8 mouse cellular contexts compared by ENCODE assay signal in genomic region chr13:17693816-17694215, GRCm38 (mm10). TPM values are rescaled to one million over a fixed set of nuclear protein-coding genes. Genes with fewer than 3 reads are reported as not detected.
DNase-seq lines count a peak whose midpoint lies in the region; ATAC-seq and TF ChIP-seq lines count a peak whose summit lies in the region.

No protein-coding gene starts in this region.

- 0 out of 2 replicates have a peak overlapping the region, but pooled peaks have one; percentile 15 for H3K4me2 ChIP-seq in CH12.LX (ENCODE audit: insufficient read depth, low read depth, poor library complexity, severe bottlenecking)

- no peak for TF ChIP-seq EP300 in CH12.LX (IDR thresholded peaks at IDR 0.05; ENCODE audit: low read length)

- 56% methylated on average over 5 of the region's 5 CpGs for WGBS in macrophage (ENCODE audit: missing documents)

- no peak for ATAC-seq in erythroblast, adult 5-6 weeks (replicated peaks; ENCODE audit: low FRiP score, poor library complexity, severe bottlenecking)

- peaks cover 7% of the 10 kb centered on the region for H3K36me3 ChIP-seq in erythroblast, embryonic 14.5 days (ENCODE audit: control insufficient read depth)
- H3K36me3 ChIP-seq in CH12.LX (replicated peaks in 1 of 2; ENCODE audit: control insufficient read depth in 1 of 2, insufficient read depth in 1 of 2, low read length in 1 of 2) (peaks cover 0 to 3% of the 10 kb centered on the region in 2 experiments), macrophage (ENCODE audit: inconsistent target) (no peaks in the 10 kb centered on the region)

- no peaks in the 10 kb centered on the region for H3K27me3 ChIP-seq in erythroblast, embryonic 14.5 days (ENCODE audit: control insufficient read depth)
- H3K27me3 ChIP-seq in CH12.LX (replicated peaks), result no peaks in the 10 kb centered on the region

- no peaks in the 10 kb centered on the region for H3K9me3 ChIP-seq in erythroblast, embryonic 14.5 days (ENCODE audit: control insufficient read depth, low read length)
- H3K9me3 ChIP-seq in CH12.LX (replicated peaks; ENCODE audit: low read length), result no peaks in the 10 kb centered on the region

- peak; percentile 4 for DNase-seq in CH12.LX (ENCODE audit: extremely low read depth)
- peak; percentile 57 for DNase-seq in kidney, adult 9 months
- DNase-seq in natural killer cell, adult 2 months (ENCODE audit: low spot score in 2 of 2), result no peak
- no peak for DNase-seq in gastrocnemius, postnatal 10 days

- no peak for TF ChIP-seq RAD21 in CH12.LX (IDR thresholded peaks at IDR 0.05; ENCODE audit: low read depth, low read length)

- H3K4me1 ChIP-seq in erythroblast, embryonic 14.5 days (ENCODE audit: control insufficient read depth), result peaks cover 24% of the 10 kb centered on the region
- peaks cover 0 to 11% of the 10 kb centered on the region in 2 experiments; a peak in 2 of 4 replicates for H3K4me1 ChIP-seq in CH12.LX (ENCODE audit: control insufficient read depth in 1 of 2, insufficient read depth in 2 of 2)
- no peaks in the 10 kb centered on the region for H3K4me1 ChIP-seq in cortical plate, adult 2 months (ENCODE audit: control insufficient read depth, insufficient read depth, low read length)

- peak overlapping the region; percentile 88; the same call in 1 of the 2 replicates for H3K9ac ChIP-seq in CH12.LX (ENCODE audit: insufficient read depth, low read depth)

- TF ChIP-seq POLR2A in CH12.LX (IDR thresholded peaks at IDR 0.05; ENCODE audit: low read depth, low read length), result no peak
- TF ChIP-seq POLR2A in cortical plate, adult 2 months (IDR thresholded peaks at IDR 0.05; ENCODE audit: extremely low read depth, insufficient read depth, low read length), result no peak

- no peak overlapping the region for H3K27ac ChIP-seq in CH12.LX (ENCODE audit: insufficient read depth, low read depth)
- H3K27ac ChIP-seq in cortical plate, adult 2 months (ENCODE audit: insufficient read depth, low read length), result no peak overlapping the region
- H3K27ac ChIP-seq in macrophage, result peak overlapping the region; percentile 32; the same call in 1 of the 2 replicates

- in situ Hi-C loops in CH12.LX (cut with MboI; ENCODE audit: low pct_ligation_motif_present, low pct_unique_long_range_greater_than_20kb, low sequenced_read_pairs), result no loop called here

- dilution Hi-C loops in CH12.LX (cut with MboI; ENCODE audit: extremely low pct_ligation_motif_present, extremely low pct_unique_long_range_greater_than_20kb, low sequenced_read_pairs), result no loop called here

- peak overlapping the region; percentile 93 for H3K4me3 ChIP-seq in erythroblast, embryonic 14.5 days (replicated peaks)
- peak overlapping the region in 2 of 3 experiments; percentile 56 to 75 for H3K4me3 ChIP-seq in CH12.LX (replicated peaks in 1 of 3; ENCODE audit: low read depth in 2 of 3, low read length in 2 of 3, poor library complexity in 1 of 3)
- H3K4me3 ChIP-seq in cortical plate, adult 2 months (ENCODE audit: insufficient read depth, low read length), result peak overlapping the region; percentile 96; the same call in 1 of the 2 replicates
- H3K4me3 ChIP-seq in macrophage (ENCODE audit: inconsistent target), result peak overlapping the region; percentile 49

- TF ChIP-seq CTCF in CH12.LX (conservative IDR thresholded peaks at IDR 0.05 in 1 of 2, IDR thresholded peaks at IDR 0.05 in 1 of 2; ENCODE audit: low read depth in 2 of 2, low read length in 2 of 2), result no peak
- no peak for TF ChIP-seq CTCF in cortical plate, adult 2 months (IDR thresholded peaks at IDR 0.05; ENCODE audit: extremely low read depth, insufficient read depth, low read length)

- H3K79me2 ChIP-seq in CH12.LX (replicated peaks; ENCODE audit: control insufficient read depth, extremely low read depth, insufficient read depth, poor library complexity, severe bottlenecking), result peaks cover 19% of the 10 kb centered on the region
- H3K79me2 ChIP-seq in macrophage (ENCODE audit: inconsistent target), result peaks cover 33% of the 10 kb centered on the region

TF ChIP-seq in CH12.LX, 34 proteins besides CTCF, POLR2A, EP300 and RAD21:
- TF ChIP-seq CHD1 (IDR thresholded peaks at IDR 0.05; ENCODE audit: low read depth, low read length) (no peak), USF1 (IDR thresholded peaks at IDR 0.05; ENCODE audit: low read depth, low read length) (no peak), CHD2 (IDR thresholded peaks at IDR 0.05; ENCODE audit: low read length) (no peak), TCF12 (IDR thresholded peaks at IDR 0.05; ENCODE audit: low read depth, low read length) (no peak), JUN (IDR thresholded peaks at IDR 0.05; ENCODE audit: insufficient read depth, low read depth, low read length) (no peak), SIN3A (IDR thresholded peaks at IDR 0.05; ENCODE audit: low read length) (no peak), ZKSCAN1 (IDR thresholded peaks at IDR 0.05; ENCODE audit: borderline replicate concordance, low read depth, low read length) (no peak)

RNA-seq across cellular contexts. Expression of gene Mplkip, which starts 1.2 kb away (rescaled TPM):
- 1.4 and 2.0 TPM in 2 replicates for polyA plus RNA-seq in erythroblast, embryonic 14.5 days (2012)
- total RNA-seq in erythroblast, adult 5-6 weeks (2015; ENCODE audit: low replicate concordance), result 33.0 and 34.1 TPM in 2 replicates
- 12.5 and 21.8 TPM in 2 replicates for total RNA-seq in erythroblast, adult 5-6 weeks (2017; ENCODE audit: low replicate concordance)
- total RNA-seq in CH12.LX (2012; rRNA removed) (12.5 and 13.7 TPM in 2 replicates), CH12.LX (2014; rRNA removed) (33.4 and 33.5 TPM in 2 replicates)
- polyA plus RNA-seq in CH12.LX (2012; ENCODE audit: insufficient read length, low read depth) (16.6 and 30.0 TPM in 2 replicates), macrophage (2018) (8.7 to 14.4 TPM (median 10.6 TPM) in 3 replicates)
- 6.7 and 10.4 TPM in 2 replicates for polyA plus RNA-seq in cortical plate, adult 2 months (2012; rRNA removed)
- total RNA-seq in macrophage (2018; cell fraction: chromatin; rRNA removed), result 10 to 100 TPM; 14.8 to 66.9 (median 38.8) TPM
- total RNA-seq in macrophage (2018; cell fraction: cytosol; rRNA removed), result 10 to 100 TPM in 10 of 26 experiments, 1 to 10 TPM in 16; 5.7 to 14.2 (median 9.5) TPM
- 10 to 100 TPM; 23.6 to 84.4 (median 39.7) TPM for total RNA-seq in macrophage (2018; cell fraction: nucleus; rRNA removed)
- total RNA-seq in gastrocnemius, postnatal 10 days (2021), result 10 to 100 TPM in 1 of 2 experiments, 1 to 10 TPM in 1; 8.0 to 15.0 TPM

RNA-seq across cellular contexts. Expression of gene Sugct, which starts 1.5 kb away (rescaled TPM):
- not detected in 2 replicates for polyA plus RNA-seq in erythroblast, embryonic 14.5 days (2012)
- 0.38 TPM in 1 of 2 replicates, not detected in the other for total RNA-seq in erythroblast, adult 5-6 weeks (2015; ENCODE audit: low replicate concordance)
- total RNA-seq in erythroblast, adult 5-6 weeks (2017; ENCODE audit: low replicate concordance), result not detected in 2 replicates
- 0.13 and 0.42 TPM in 2 replicates for total RNA-seq in CH12.LX (2012; rRNA removed)
- 0.57 and 0.87 TPM in 2 replicates for total RNA-seq in CH12.LX (2014; rRNA removed)
- 0.56 and 2.0 TPM in 2 replicates for polyA plus RNA-seq in CH12.LX (2012; ENCODE audit: insufficient read length, low read depth)
- 4.3 and 4.5 TPM in 2 replicates for polyA plus RNA-seq in cortical plate, adult 2 months (2012; rRNA removed)
- total RNA-seq in macrophage (2018; cell fraction: chromatin; rRNA removed), result 10 to 100 TPM in 4 of 26 experiments, 1 to 10 TPM in 22; 3.5 to 16.3 (median 7.4) TPM
- total RNA-seq in macrophage (2018; cell fraction: cytosol; rRNA removed), result 10 to 100 TPM in 1 of 26 experiments, 1 to 10 TPM in 11, under 1 TPM in 14; 0.55 to 31.1 (median 0.89) TPM
- 10 to 100 TPM in 5 of 26 experiments, 1 to 10 TPM in 20, under 1 TPM in 1; 0.58 to 26.6 (median 3.9) TPM for total RNA-seq in macrophage (2018; cell fraction: nucleus; rRNA removed)
- polyA plus RNA-seq in macrophage (2018), result 0.50 to 0.74 TPM (median 0.52 TPM) in 3 replicates
- 1 to 10 TPM in 1 of 2 experiments, under 1 TPM in 1; 0.82 to 1.1 TPM for total RNA-seq in gastrocnemius, postnatal 10 days (2021)

Comparison
In these comparisons a context has a peak if more than half of its experiments do, and no peak if none do; other contexts are left out.
1. DNase-seq: peak in CH12.LX (single experiment) and kidney, adult 9 months (single experiment); none in natural killer cell, adult 2 months (0 of 2) and gastrocnemius, postnatal 10 days (single experiment).
2. Peak in every context shown above with its lines, with median percentiles within 50 percentile points of each other: H3K4me3 ChIP-seq.